Comparison of ENCODE assay signal across 12 mouse cellular contexts in genomic region chr6:140956522-140956863, GRCm38 (mm10).
DNase-seq lines count a peak whose midpoint lies in the region; ATAC-seq and TF ChIP-seq lines count a peak whose summit lies in the region.
"Had no signal": no experiment of that assay in that cellular context is flagged by ENCODE, and none has a peak within 500 bp of the region (broad histone marks: within the 10 kb centered on the region; RNA-seq: fewer than 3 reads in every experiment).

No protein-coding gene starts in this region.

- H3K4me1 ChIP-seq in heart, adult 2 months (ENCODE audit: control insufficient read depth, insufficient read depth, low read length) = peaks cover 7% of the 10 kb centered on the region
- 0 out of 2 replicates have a peak, but pooled peaks cover 6% of the 10 kb centered on the region for H3K4me1 ChIP-seq in hindbrain, postnatal 0 days (ENCODE audit: insufficient read depth, low read length)
- no peaks in the 10 kb centered on the region; the same call in 1 of the 2 replicates for H3K4me1 ChIP-seq in hindbrain, embryonic 16.5 days (ENCODE audit: control insufficient read depth, insufficient read depth, low read depth, low read length)
- H3K4me1 ChIP-seq in brown adipose tissue, adult 24 weeks (ENCODE audit: control insufficient read depth, insufficient read depth, insufficient read length, low read length) = no peaks in the 10 kb centered on the region; the same call in 1 of the 2 replicates
- no peaks in the 10 kb centered on the region for H3K4me1 ChIP-seq in heart, postnatal 0 days (ENCODE audit: control insufficient read depth, insufficient read depth)
- H3K4me1 ChIP-seq: limb, embryonic 15.5 days had no signal

- H3K27ac ChIP-seq in heart, adult 2 months = peak overlapping the region; percentile 51
- H3K27ac ChIP-seq in hindbrain, postnatal 0 days = peak overlapping the region; percentile 52; the same call in 1 of the 2 replicates
- no peak overlapping the region for H3K27ac ChIP-seq in hindbrain, embryonic 16.5 days (ENCODE audit: low read depth, low read length)
- 0 out of 2 replicates have a peak overlapping the region, but pooled peaks have one; percentile 21 for H3K27ac ChIP-seq in brown adipose tissue, adult 24 weeks (replicated peaks; ENCODE audit: low read depth, low read length)
- peak overlapping the region; percentile 67 for H3K27ac ChIP-seq in heart, postnatal 0 days (ENCODE audit: low read depth)
- H3K27ac ChIP-seq: limb, embryonic 15.5 days had no signal

- H3K9me3 ChIP-seq in hindbrain, postnatal 0 days (ENCODE audit: low read length) = no peaks in the 10 kb centered on the region
- H3K9me3 ChIP-seq in hindbrain, embryonic 16.5 days (ENCODE audit: control insufficient read depth, low read length) = 0 out of 2 replicates have a peak, but pooled peaks cover 2% of the 10 kb centered on the region
- no peaks in the 10 kb centered on the region for H3K9me3 ChIP-seq in heart, postnatal 0 days (replicated peaks; ENCODE audit: control insufficient read depth, low read length)
- H3K9me3 ChIP-seq: limb, embryonic 15.5 days; midbrain, embryonic 12.5 days had no signal

- no peaks in the 10 kb centered on the region for H3K36me3 ChIP-seq in heart, adult 2 months (ENCODE audit: control insufficient read depth, insufficient read depth, low read length)
- no peaks in the 10 kb centered on the region for H3K36me3 ChIP-seq in hindbrain, postnatal 0 days (ENCODE audit: insufficient read depth, low read length)
- no peaks in the 10 kb centered on the region for H3K36me3 ChIP-seq in hindbrain, embryonic 16.5 days (ENCODE audit: control insufficient read depth, insufficient read depth, low read length)
- H3K36me3 ChIP-seq in heart, postnatal 0 days (replicated peaks; ENCODE audit: control insufficient read depth, insufficient read depth, low read length) = no peaks in the 10 kb centered on the region
- H3K36me3 ChIP-seq: limb, embryonic 15.5 days; midbrain, embryonic 12.5 days had no signal

- no peak for ATAC-seq in hindbrain, postnatal 0 days
- no peak for ATAC-seq in hindbrain, embryonic 16.5 days
- no peak; the same call in none of the 2 replicates for ATAC-seq in heart, postnatal 0 days (ENCODE audit: insufficient read depth, low read depth)
- ATAC-seq in erythroblast, adult 5-6 weeks (replicated peaks; ENCODE audit: low FRiP score, poor library complexity, severe bottlenecking) = no peak

- no peaks in the 10 kb centered on the region for H3K79me2 ChIP-seq in heart, adult 2 months (replicated peaks; ENCODE audit: control insufficient read depth, insufficient read depth, low read length)

- TF ChIP-seq POLR2A in heart, adult 2 months (IDR thresholded peaks at IDR 0.05; ENCODE audit: insufficient read depth, low read depth, low read length) = no peak

- no peak for TF ChIP-seq EP300 in heart, adult 2 months (IDR thresholded peaks at IDR 0.05; ENCODE audit: insufficient read depth, low read depth, low read length)
- TF ChIP-seq EP300 in heart, postnatal 0 days (IDR thresholded peaks at IDR 0.05; ENCODE audit: low read depth) = no peak

- no peak overlapping the region for H3K4me3 ChIP-seq in heart, adult 2 months
- H3K4me3 ChIP-seq in hindbrain, postnatal 0 days (ENCODE audit: low read length) = no peak overlapping the region
- H3K4me3 ChIP-seq in hindbrain, embryonic 16.5 days (ENCODE audit: low read length) = no peak overlapping the region
- H3K4me3 ChIP-seq in brown adipose tissue, adult 24 weeks (ENCODE audit: insufficient read depth, low read depth, low read length) = no peak overlapping the region
- H3K4me3 ChIP-seq in heart, postnatal 0 days (ENCODE audit: low read depth, low read length) = no peak overlapping the region
- H3K4me3 ChIP-seq: limb, embryonic 15.5 days; midbrain, embryonic 12.5 days had no signal

- no peak overlapping the region for H3K4me2 ChIP-seq in hindbrain, postnatal 0 days (ENCODE audit: low read depth, low read length)
- H3K4me2 ChIP-seq in hindbrain, embryonic 16.5 days (ENCODE audit: low read length) = no peak overlapping the region
- no peak overlapping the region for H3K4me2 ChIP-seq in heart, postnatal 0 days (ENCODE audit: low read depth, low read length)
- H3K4me2 ChIP-seq: limb, embryonic 15.5 days; midbrain, embryonic 12.5 days had no signal

- H3K9ac ChIP-seq in heart, adult 2 months (ENCODE audit: low read depth, low read length) = no peak overlapping the region
- no peak overlapping the region for H3K9ac ChIP-seq in hindbrain, postnatal 0 days (replicated peaks; ENCODE audit: low read length)
- no peak overlapping the region for H3K9ac ChIP-seq in hindbrain, embryonic 16.5 days (ENCODE audit: low read depth, low read length)
- no peak overlapping the region for H3K9ac ChIP-seq in heart, postnatal 0 days (replicated peaks; ENCODE audit: low read depth, low read length)
- H3K9ac ChIP-seq: limb, embryonic 15.5 days; midbrain, embryonic 12.5 days had no signal

- 61% methylated on average over 4 of the region's 4 CpGs for WGBS in heart, adult 2 months
- 85% methylated on average over 4 of the region's 4 CpGs for WGBS in hindbrain, postnatal 0 days
- 93% methylated on average over 4 of the region's 4 CpGs for WGBS in hindbrain, embryonic 16.5 days
- 63% methylated on average over 4 of the region's 4 CpGs for WGBS in heart, postnatal 0 days

- no peak for TF ChIP-seq CTCF in heart, adult 2 months (IDR thresholded peaks at IDR 0.05)
- no peak for TF ChIP-seq CTCF in hindbrain, postnatal 0 days (IDR thresholded peaks at IDR 0.05; ENCODE audit: low read depth)
- no peak for TF ChIP-seq CTCF in heart, postnatal 0 days (IDR thresholded peaks at IDR 0.05; ENCODE audit: low read depth)

- no peak for DNase-seq in heart, adult 2 months
- no peak for DNase-seq in heart, postnatal 4 days
- DNase-seq in hindbrain, postnatal 0 days (ENCODE audit: low spot score) = no peak
- DNase-seq in heart, postnatal 0 days (ENCODE audit: low spot score) = no peak
- no peak for DNase-seq in left cerebral cortex, postnatal 10 days (ENCODE audit: extremely low spot score in 1 of 2, low spot score in 2 of 2)
- DNase-seq: right cerebral cortex, postnatal 14 days; thymus, adult 2 months had no signal

- no peaks in the 10 kb centered on the region for H3K27me3 ChIP-seq in heart, adult 2 months (ENCODE audit: control insufficient read depth, insufficient read depth, low read length)
- H3K27me3 ChIP-seq in hindbrain, postnatal 0 days (ENCODE audit: insufficient read depth, low read length) = no peaks in the 10 kb centered on the region
- no peaks in the 10 kb centered on the region for H3K27me3 ChIP-seq in hindbrain, embryonic 16.5 days (replicated peaks; ENCODE audit: control insufficient read depth, insufficient read depth, low read length)
- H3K27me3 ChIP-seq in heart, postnatal 0 days (ENCODE audit: control insufficient read depth, insufficient read depth, low read length) = no peaks in the 10 kb centered on the region
- H3K27me3 ChIP-seq: limb, embryonic 15.5 days; midbrain, embryonic 12.5 days had no signal

- intact Hi-C loops in heart, adult 2 months (cut with DNase I) = no loop called here
- intact Hi-C loops in left cerebral cortex, postnatal 10 days (cut with DNase I) = no loop called here
